Comparison of ENCODE assay signal across 10 mouse cellular contexts in genomic region chr1:91211099-91211498, GRCm38 (mm10). TPM values are rescaled to one million over a fixed set of nuclear protein-coding genes. Genes with fewer than 3 reads are reported as not detected.
A peak's percentile ranks its signal among the peaks of the same experiment; 100 is the strongest.
DNase-seq lines count a peak whose midpoint lies in the region; ATAC-seq and TF ChIP-seq lines count a peak whose summit lies in the region.
"Had no signal": no experiment of that assay in that cellular context is flagged by ENCODE, and none has a peak within 500 bp of the region (broad histone marks: within the 10 kb centered on the region; RNA-seq: fewer than 3 reads in every experiment).

No protein-coding gene starts in this region.

- peak; percentile 49 for DNase-seq in forebrain, embryonic 10.5 days (ENCODE audit: extremely low spot score, low spot score)
- peak; percentile 80 for DNase-seq in NIH3T3 (ENCODE audit: low read depth)
- peak; percentile 30 to 78 for DNase-seq in kidney, postnatal 36 days
- DNase-seq in splenic B cell, adult 2 months (ENCODE audit: low read depth, low spot score), result peak; percentile 69

- no peak for TF ChIP-seq POLR2A in cortical plate, adult 2 months (IDR thresholded peaks at IDR 0.05; ENCODE audit: extremely low read depth, insufficient read depth, low read length)

- no peak overlapping the region for H3K4me2 ChIP-seq in forebrain, embryonic 13.5 days
- no peak overlapping the region for H3K4me2 ChIP-seq in heart, embryonic 16.5 days (ENCODE audit: low read depth, low read length)
- H3K4me2 ChIP-seq: lung, embryonic 15.5 days had no signal

- no peaks in the 10 kb centered on the region for H3K36me3 ChIP-seq in forebrain, embryonic 10.5 days (replicated peaks)
- H3K36me3 ChIP-seq in forebrain, embryonic 13.5 days (ENCODE audit: poor library complexity, severe bottlenecking), result no peaks in the 10 kb centered on the region
- no peaks in the 10 kb centered on the region for H3K36me3 ChIP-seq in heart, embryonic 16.5 days (ENCODE audit: control insufficient read depth, insufficient read depth)
- no peaks in the 10 kb centered on the region for H3K36me3 ChIP-seq in splenic B cell, adult 2 months (ENCODE audit: control insufficient read depth, insufficient read depth, low read length, poor library complexity, severe bottlenecking)
- H3K36me3 ChIP-seq: lung, embryonic 15.5 days had no signal

- peak; percentile 76 for TF ChIP-seq CTCF in cortical plate, adult 2 months (IDR thresholded peaks at IDR 0.05; ENCODE audit: extremely low read depth, insufficient read depth, low read length)

- peaks cover 5% of the 10 kb centered on the region for H3K27me3 ChIP-seq in forebrain, embryonic 10.5 days (ENCODE audit: poor library complexity, severe bottlenecking)
- no peaks in the 10 kb centered on the region for H3K27me3 ChIP-seq in forebrain, embryonic 13.5 days
- H3K27me3 ChIP-seq in heart, embryonic 16.5 days (ENCODE audit: control insufficient read depth, insufficient read depth, low read length), result no peaks in the 10 kb centered on the region
- H3K27me3 ChIP-seq in splenic B cell, adult 2 months (ENCODE audit: control insufficient read depth, insufficient read depth, low read length, poor library complexity, severe bottlenecking), result no peaks in the 10 kb centered on the region
- H3K27me3 ChIP-seq: lung, embryonic 15.5 days; Patski had no signal

- no peaks in the 10 kb centered on the region for H3K9me3 ChIP-seq in forebrain, embryonic 10.5 days
- H3K9me3 ChIP-seq in forebrain, embryonic 13.5 days (replicated peaks), result no peaks in the 10 kb centered on the region
- H3K9me3 ChIP-seq in heart, embryonic 16.5 days (replicated peaks; ENCODE audit: control insufficient read depth, low read length), result no peaks in the 10 kb centered on the region
- H3K9me3 ChIP-seq: lung, embryonic 15.5 days had no signal

- no peak for ATAC-seq in forebrain, embryonic 13.5 days
- ATAC-seq in heart, embryonic 16.5 days (replicated peaks; ENCODE audit: extremely low read depth, insufficient read depth, low FRiP score), result no peak
- peak; percentile 49 for ATAC-seq in megakaryocyte, adult 5-6 weeks (ENCODE audit: poor library complexity, severe bottlenecking)
- ATAC-seq: Patski had no signal

- no peak overlapping the region for H3K4me3 ChIP-seq in forebrain, embryonic 10.5 days
- no peak overlapping the region for H3K4me3 ChIP-seq in forebrain, embryonic 13.5 days
- no peak overlapping the region for H3K4me3 ChIP-seq in cortical plate, adult 2 months (ENCODE audit: insufficient read depth, low read length)
- no peak overlapping the region for H3K4me3 ChIP-seq in heart, embryonic 16.5 days (ENCODE audit: low read length)
- H3K4me3 ChIP-seq: lung, embryonic 15.5 days had no signal

- H3K27ac ChIP-seq in forebrain, embryonic 10.5 days, result no peak overlapping the region
- H3K27ac ChIP-seq in forebrain, embryonic 13.5 days, result no peak overlapping the region
- no peak overlapping the region for H3K27ac ChIP-seq in cortical plate, adult 2 months (ENCODE audit: insufficient read depth, low read length)
- peak overlapping the region; percentile 99 for H3K27ac ChIP-seq in heart, embryonic 16.5 days (ENCODE audit: low read length)
- H3K27ac ChIP-seq: lung, embryonic 15.5 days had no signal

- WGBS in forebrain, embryonic 10.5 days, result 89% methylated on average over 1 of the region's 1 CpGs
- WGBS in forebrain, embryonic 13.5 days, result 81% methylated on average over 1 of the region's 1 CpGs
- 64% methylated on average over 1 of the region's 1 CpGs for WGBS in heart, embryonic 16.5 days

- H3K9ac ChIP-seq in forebrain, embryonic 13.5 days, result no peak overlapping the region
- no peak overlapping the region; the same call in 1 of the 2 replicates for H3K9ac ChIP-seq in heart, embryonic 16.5 days (ENCODE audit: low read length)
- H3K9ac ChIP-seq: lung, embryonic 15.5 days had no signal

- H3K4me1 ChIP-seq in forebrain, embryonic 10.5 days, result peaks cover 4% of the 10 kb centered on the region; the same call in 1 of the 2 replicates
- peaks cover 14% of the 10 kb centered on the region for H3K4me1 ChIP-seq in forebrain, embryonic 13.5 days
- H3K4me1 ChIP-seq in cortical plate, adult 2 months (ENCODE audit: control insufficient read depth, insufficient read depth, low read length), result peaks cover 37% of the 10 kb centered on the region
- peaks cover 71% of the 10 kb centered on the region for H3K4me1 ChIP-seq in heart, embryonic 16.5 days (ENCODE audit: control insufficient read depth, insufficient read depth, low read length)

RNA-seq across cellular contexts. Expression of gene Ramp1, which starts 31.5 kb away (rescaled TPM):
- polyA plus RNA-seq in forebrain, embryonic 10.5 days (2016; fragmentation: Nextera tagmentation; extraction: Ambion mirVana), result 0.06 and 0.10 TPM in 2 replicates
- polyA plus RNA-seq in forebrain, embryonic 13.5 days (2015; fragmentation: Nextera tagmentation; extraction: Ambion mirVana), result 0.31 and 0.59 TPM in 2 replicates
- polyA plus RNA-seq in cortical plate, adult 2 months (2012; rRNA removed), result 76.5 and 76.6 TPM in 2 replicates
- 59.3 and 61.0 TPM in 2 replicates for polyA plus RNA-seq in heart, embryonic 16.5 days (2015; fragmentation: Nextera tagmentation; extraction: Ambion mirVana)
- 71.1 and 79.5 TPM in 2 replicates for total RNA-seq in megakaryocyte, adult 5-6 weeks (2015)
- 75.2 and 81.4 TPM in 2 replicates for total RNA-seq in megakaryocyte, adult 5-6 weeks (2017)
- polyA plus RNA-seq: Patski had no signal

RNA-seq across cellular contexts. Expression of gene Ube2f, which starts 39.0 kb away (rescaled TPM):
- polyA plus RNA-seq in forebrain, embryonic 10.5 days (2016; fragmentation: Nextera tagmentation; extraction: Ambion mirVana), result 95.3 and 99.9 TPM in 2 replicates
- polyA plus RNA-seq in forebrain, embryonic 13.5 days (2015; fragmentation: Nextera tagmentation; extraction: Ambion mirVana), result 81.3 and 82.6 TPM in 2 replicates
- 60.0 and 65.7 TPM in 2 replicates for polyA plus RNA-seq in cortical plate, adult 2 months (2012; rRNA removed)
- polyA plus RNA-seq in heart, embryonic 16.5 days (2015; fragmentation: Nextera tagmentation; extraction: Ambion mirVana), result 68.9 and 71.7 TPM in 2 replicates
- 94.5 and 117 TPM in 2 replicates for total RNA-seq in megakaryocyte, adult 5-6 weeks (2015)
- total RNA-seq in megakaryocyte, adult 5-6 weeks (2017), result 59.1 and 63.1 TPM in 2 replicates

Comparison
In these comparisons a context has a peak if more than half of its experiments do, and no peak if none do; other contexts are left out.
1. RNA of gene Ramp1, which starts 31.5 kb away (polyA plus RNA-seq): 76.5 to 76.6 TPM in cortical plate, adult 2 months and 59.3 to 61.0 TPM in heart, embryonic 16.5 days; 0.31 to 0.59 TPM in forebrain, embryonic 13.5 days and 0.06 to 0.10 TPM in forebrain, embryonic 10.5 days; every median in the first group is over 10 times any median in the second.
2. Peak in every context shown above with its lines, with median percentiles within 50 percentile points of each other: DNase-seq.